Mouse (Mus musculus) ES-E14 (cell line): Measurements from ENCODE around the gene Kdm6b.

Source experiments
- CHD2 ChIP-seq: IDR thresholded peaks from 2 replicates; pipeline ENCODE4 v1.6.1; 2014; ENCODE audit warnings: mild to moderate bottlenecking, low read depth, low read length, inconsistent platforms
- MAFK ChIP-seq: IDR thresholded peaks from 2 replicates; pipeline ENCODE4 v1.6.1; 2014; ENCODE audit warnings: mild to moderate bottlenecking, low read depth, low read length, inconsistent platforms; ENCODE audit not compliant: insufficient read depth
- ZC3H11A ChIP-seq: IDR thresholded peaks from 2 replicates; pipeline ENCODE4 v1.6.1; 2012; ENCODE audit warnings: low read depth, mild to moderate bottlenecking, inconsistent platforms, low read length, borderline replicate concordance
- ZNF384 ChIP-seq: IDR thresholded peaks from 2 replicates; pipeline ENCODE4 v1.6.1; 2012; ENCODE audit warnings: low read depth, low read length, inconsistent platforms

GRCm38 (mm10) chr11:69429313-69429712, 15.8 kb upstream of the Kdm6b start:
- TF ChIP-seq CHD2, result no peak
- TF ChIP-seq ZC3H11A, result no peak
- TF ChIP-seq ZNF384, result no peak
- TF ChIP-seq MAFK, result no peak
